Mouse (Mus musculus) colon, adult 2 months (tissue): ENCODE results near the gene Cox6a1. TPM values are rescaled to one million over a fixed set of nuclear protein-coding genes. Genes with fewer than 3 reads are reported as not detected.

Experiments used
- polyA plus RNA-seq: library from polyadenylated mRNA; depleted of rRNA; stranded (reverse); fragments of >200 nt; gene quantifications from 2 replicates; pipeline ENCODE4 v1.2.3, GENCODE M21; 2012; rRNA removed

The Cox6a1 gene
- 6,572 and 7,327 TPM in 2 replicates for polyA plus RNA-seq

GRCm38 (mm10) chr5:115348546-115349224 is at the start of gene Cox6a1:
Gene Cox6a1 (minus strand): TSS chr5:115348981.

GRCm38 (mm10) chr5:115340577-115341313 is 8.0 kb downstream of the Cox6a1 start, which contains the start of the genes Gatc and Triap1:
Gene Gatc (minus strand): TSS chr5:115341178.
Gene Triap1 (plus strand): TSS chr5:115341225.

GRCm38 (mm10) chr5:115326875-115327609 is 21.7 kb downstream of the Cox6a1 start, which contains the start of gene Srsf9:
Gene Srsf9 (plus strand): TSS chr5:115327177.

GRCm38 (mm10) chr5:115300792-115301614 is 47.8 kb downstream of the Cox6a1 start, which contains the start of gene Dynll1:
Gene Dynll1 (minus strand): TSS chr5:115300999.

Other genes starting within 250 kb of the Cox6a1 start
- 310 and 336 TPM in 2 replicates for gene Acads, start 229.6 kb downstream of the Cox6a1 start, polyA plus RNA-seq
- gene Unc119b, start 214.0 kb downstream of the Cox6a1 start, polyA plus RNA-seq, result 38.1 and 51.5 TPM in 2 replicates
- gene Mlec, start 190.8 kb downstream of the Cox6a1 start, polyA plus RNA-seq, result 77.3 and 100 TPM in 2 replicates
- 1.9 and 2.4 TPM in 2 replicates for gene Cabp1, start 154.6 kb downstream of the Cox6a1 start, polyA plus RNA-seq
- 56.1 and 89.9 TPM in 2 replicates for gene Pop5, start 113.1 kb downstream of the Cox6a1 start, polyA plus RNA-seq
- gene Rnf10, start 76.1 kb downstream of the Cox6a1 start, polyA plus RNA-seq, result 145 and 168 TPM in 2 replicates
- 11.6 and 12.4 TPM in 2 replicates for gene Coq5, start 69.3 kb downstream of the Cox6a1 start, polyA plus RNA-seq
- 361 and 421 TPM in 2 replicates for gene Dynll1, start 48.0 kb downstream of the Cox6a1 start, polyA plus RNA-seq
- 78.5 and 102 TPM in 2 replicates for gene Srsf9, start 21.8 kb downstream of the Cox6a1 start, polyA plus RNA-seq
- 6.6 and 8.4 TPM in 2 replicates for gene Gatc, start 7.8 kb downstream of the Cox6a1 start, polyA plus RNA-seq
- gene Triap1, start 7.8 kb downstream of the Cox6a1 start, polyA plus RNA-seq, result 12.5 and 13.4 TPM in 2 replicates
- gene Msi1, start 80.6 kb upstream of the Cox6a1 start, polyA plus RNA-seq, result 5.0 and 5.8 TPM in 2 replicates
- gene Pla2g1b, start 117.3 kb upstream of the Cox6a1 start, polyA plus RNA-seq, result 184 TPM in 1 of 2 replicates, not detected in the other
- 43.4 and 55.0 TPM in 2 replicates for gene Sirt4, start 135.7 kb upstream of the Cox6a1 start, polyA plus RNA-seq
- gene Pxn, start 157.7 kb upstream of the Cox6a1 start, polyA plus RNA-seq, result 182 and 192 TPM in 2 replicates
- 2,479 and 3,010 TPM in 2 replicates for gene Rplp0, start 210.5 kb upstream of the Cox6a1 start, polyA plus RNA-seq
- 38.3 and 45.5 TPM in 2 replicates for gene Gcn1l1, start 216.3 kb upstream of the Cox6a1 start, polyA plus RNA-seq